8 mouse cellular contexts compared by ENCODE assay signal in genomic region chr13:3538969-3539562, GRCm38 (mm10). TPM values are rescaled to one million over a fixed set of nuclear protein-coding genes. Genes with fewer than 3 reads are reported as not detected.
A peak's percentile ranks its signal among the peaks of the same experiment; 100 is the strongest.
DNase-seq lines count a peak whose midpoint lies in the region; ATAC-seq and TF ChIP-seq lines count a peak whose summit lies in the region.

No protein-coding gene starts in this region.

- peaks cover 14% of the 10 kb centered on the region for H3K4me1 ChIP-seq in heart, embryonic 11.5 days (ENCODE audit: control insufficient read depth, insufficient read depth, low read length)
- H3K4me1 ChIP-seq in ES-Bruce4 (ENCODE audit: control insufficient read depth, insufficient read depth, low read length), result no peaks in the 10 kb centered on the region
- H3K4me1 ChIP-seq in forebrain, embryonic 13.5 days, result peaks cover 50% of the 10 kb centered on the region
- H3K4me1 ChIP-seq in liver, embryonic 13.5 days (replicated peaks), result peaks cover 55% of the 10 kb centered on the region
- peaks cover 14% of the 10 kb centered on the region; the same call in 1 of the 2 replicates for H3K4me1 ChIP-seq in stomach, embryonic 15.5 days

- TF ChIP-seq POLR2A in ES-Bruce4 (IDR thresholded peaks at IDR 0.05; ENCODE audit: insufficient read depth, low read length), result no peak

- peak overlapping the region; percentile 81 for H3K4me2 ChIP-seq in heart, embryonic 11.5 days
- peak overlapping the region; percentile 76 for H3K4me2 ChIP-seq in forebrain, embryonic 13.5 days
- H3K4me2 ChIP-seq in liver, embryonic 13.5 days, result peak overlapping the region; percentile 78
- peak overlapping the region; percentile 71 for H3K4me2 ChIP-seq in stomach, embryonic 15.5 days

- TF ChIP-seq EP300 in ES-Bruce4 (IDR thresholded peaks at IDR 0.05; ENCODE audit: insufficient read depth, low read depth, low read length), result no peak

- intact Hi-C loops in heart, postnatal 10 days (cut with DNase I), result loop anchor here (2.0 kb wide), 1 partner anchor 72 kb away; the partner anchor contains the start of gene Fam208b

- H3K27me3 ChIP-seq in heart, embryonic 11.5 days (ENCODE audit: control insufficient read depth, insufficient read depth, low read length), result no peaks in the 10 kb centered on the region
- H3K27me3 ChIP-seq in ES-Bruce4 (ENCODE audit: control insufficient read depth, insufficient read depth, low read length, poor library complexity, severe bottlenecking), result no peaks in the 10 kb centered on the region
- H3K27me3 ChIP-seq in forebrain, embryonic 13.5 days, result no peaks in the 10 kb centered on the region
- H3K27me3 ChIP-seq in liver, embryonic 13.5 days, result no peaks in the 10 kb centered on the region
- H3K27me3 ChIP-seq in stomach, embryonic 15.5 days (replicated peaks), result no peaks in the 10 kb centered on the region

- peak overlapping the region; percentile 98 for H3K9ac ChIP-seq in heart, embryonic 11.5 days (ENCODE audit: low read depth, low read length)
- H3K9ac ChIP-seq in ES-Bruce4 (ENCODE audit: low read depth, poor library complexity, severe bottlenecking), result peak overlapping the region; percentile 88
- H3K9ac ChIP-seq in forebrain, embryonic 13.5 days, result peak overlapping the region; percentile 97
- peak overlapping the region; percentile 96 for H3K9ac ChIP-seq in liver, embryonic 13.5 days
- peak overlapping the region; percentile 97 for H3K9ac ChIP-seq in stomach, embryonic 15.5 days

- peak overlapping the region; percentile 86 for H3K4me3 ChIP-seq in heart, embryonic 11.5 days (ENCODE audit: low read depth, low read length)
- peak overlapping the region; percentile 91 for H3K4me3 ChIP-seq in ES-Bruce4 (ENCODE audit: low read depth, low read length)
- H3K4me3 ChIP-seq in forebrain, embryonic 13.5 days, result peak overlapping the region; percentile 94
- peak overlapping the region; percentile 98 for H3K4me3 ChIP-seq in liver, embryonic 13.5 days (replicated peaks)
- peak overlapping the region; percentile 99 for H3K4me3 ChIP-seq in stomach, embryonic 15.5 days (replicated peaks)

- no peaks in the 10 kb centered on the region for H3K9me3 ChIP-seq in heart, embryonic 11.5 days (replicated peaks; ENCODE audit: control insufficient read depth, low read length)
- no peaks in the 10 kb centered on the region for H3K9me3 ChIP-seq in ES-Bruce4 (replicated peaks; ENCODE audit: control insufficient read depth, insufficient read depth, low read length, poor library complexity, severe bottlenecking)
- H3K9me3 ChIP-seq in forebrain, embryonic 13.5 days (replicated peaks), result 0 out of 2 replicates have a peak, but pooled peaks cover 6% of the 10 kb centered on the region
- no peaks in the 10 kb centered on the region for H3K9me3 ChIP-seq in liver, embryonic 13.5 days (replicated peaks)
- H3K9me3 ChIP-seq in stomach, embryonic 15.5 days, result no peaks in the 10 kb centered on the region

- H3K27ac ChIP-seq in heart, embryonic 11.5 days (ENCODE audit: low read depth, low read length), result peak overlapping the region; percentile 99; the same call in 1 of the 2 replicates
- no peak overlapping the region for H3K27ac ChIP-seq in ES-Bruce4 (ENCODE audit: insufficient read depth, low read length)
- H3K27ac ChIP-seq in forebrain, embryonic 13.5 days, result peak overlapping the region; percentile 97
- peak overlapping the region; percentile 97 for H3K27ac ChIP-seq in liver, embryonic 13.5 days
- peak overlapping the region; percentile 99 for H3K27ac ChIP-seq in stomach, embryonic 15.5 days

- TF ChIP-seq CTCF in ES-Bruce4 (IDR thresholded peaks at IDR 0.05; ENCODE audit: low read depth, low read length), result no peak

- no peaks in the 10 kb centered on the region for H3K36me3 ChIP-seq in heart, embryonic 11.5 days (ENCODE audit: control insufficient read depth, insufficient read depth, low read length)
- H3K36me3 ChIP-seq in ES-Bruce4 (ENCODE audit: control insufficient read depth, insufficient read depth, low read length, poor library complexity, severe bottlenecking), result 0 out of 2 replicates have a peak, but pooled peaks cover 2% of the 10 kb centered on the region
- no peaks in the 10 kb centered on the region for H3K36me3 ChIP-seq in forebrain, embryonic 13.5 days (ENCODE audit: poor library complexity, severe bottlenecking)
- H3K36me3 ChIP-seq in liver, embryonic 13.5 days, result no peaks in the 10 kb centered on the region; the same call in 1 of the 2 replicates
- H3K36me3 ChIP-seq in stomach, embryonic 15.5 days, result no peaks in the 10 kb centered on the region

- no peak for DNase-seq in heart, postnatal 10 days
- no peak for DNase-seq in liver, embryonic 13.5 days
- DNase-seq in right cerebral cortex, postnatal 4 days, result no peak
- DNase-seq in urinary bladder, postnatal 36 days (ENCODE audit: low spot score in 2 of 2), result no peak

- WGBS in heart, embryonic 11.5 days (ENCODE audit: insufficient replicate concordance), result 6% methylated on average over 15 of the region's 15 CpGs
- 1% methylated on average over 15 of the region's 15 CpGs for WGBS in forebrain, embryonic 13.5 days
- 2% methylated on average over 15 of the region's 15 CpGs for WGBS in liver, embryonic 13.5 days (ENCODE audit: insufficient replicate concordance)
- 1% methylated on average over 15 of the region's 15 CpGs for WGBS in stomach, embryonic 15.5 days

- no peak for ATAC-seq in heart, embryonic 11.5 days (replicated peaks; ENCODE audit: insufficient number of reproducible peaks, low FRiP score, low TSS enrichment)
- ATAC-seq in forebrain, embryonic 13.5 days, result no peak
- ATAC-seq in liver, embryonic 13.5 days (ENCODE audit: low read depth), result no peak
- ATAC-seq in stomach, embryonic 15.5 days (ENCODE audit: insufficient read depth, low FRiP score, low read depth), result no peak

RNA-seq across cellular contexts. Expression of gene Gdi2, which starts 1.2 kb away (rescaled TPM):
- polyA plus RNA-seq in heart, embryonic 11.5 days (2014; fragmentation: Nextera tagmentation; extraction: Ambion mirVana), result 370 and 406 TPM in 2 replicates
- 100 to 1,000 TPM; 298 to 299 TPM for total RNA-seq in heart, postnatal 10 days (2021)
- polyA plus RNA-seq in ES-Bruce4 (2011; ENCODE audit: insufficient read depth, insufficient read length, low read depth, missing spikeins), result 808 and 834 TPM in 2 replicates
- 447 and 450 TPM in 2 replicates for polyA plus RNA-seq in forebrain, embryonic 13.5 days (2015; fragmentation: Nextera tagmentation; extraction: Ambion mirVana)
- polyA plus RNA-seq in liver, embryonic 13.5 days (2015; fragmentation: Nextera tagmentation; extraction: Ambion mirVana), result 188 and 213 TPM in 2 replicates
- polyA plus RNA-seq in stomach, embryonic 15.5 days (2015; fragmentation: Nextera tagmentation; extraction: Ambion mirVana), result 402 and 410 TPM in 2 replicates
